Comparison of ENCODE assay signal across 15 mouse cellular contexts in genomic region chr11:90603066-90603465, GRCm38 (mm10).
"Had no signal": no experiment of that assay in that cellular context is flagged by ENCODE, and none has a peak within 500 bp of the region (broad histone marks: within the 10 kb centered on the region; RNA-seq: fewer than 3 reads in every experiment).

No protein-coding gene starts in this region.

- H3K27me3 ChIP-seq: neural tube, embryonic 15.5 days; stomach, embryonic 15.5 days had no signal

- H3K4me2 ChIP-seq: neural tube, embryonic 15.5 days; stomach, embryonic 15.5 days had no signal

- DNase-seq: retina, postnatal 1 day; right cerebral cortex, adult 18-20 months; right cerebral cortex, postnatal 14 days; right cerebral cortex, postnatal 25 days; right cerebral cortex, postnatal 4 days; spleen, adult 18-20 months; thymus, adult 18-20 months; thymus, adult 2 months; thymus, postnatal 14 days; thymus, postnatal 25 days; thymus, postnatal 36 days; thymus, postnatal 4 days had no signal

- H3K27ac ChIP-seq: neural tube, embryonic 15.5 days; stomach, embryonic 15.5 days; stomach, postnatal 0 days had no signal

- H3K9ac ChIP-seq: neural tube, embryonic 15.5 days; stomach, embryonic 15.5 days had no signal

- H3K4me3 ChIP-seq: neural tube, embryonic 15.5 days; stomach, embryonic 15.5 days had no signal

- H3K4me1 ChIP-seq: neural tube, embryonic 15.5 days; stomach, embryonic 15.5 days had no signal

- H3K9me3 ChIP-seq: neural tube, embryonic 15.5 days; stomach, embryonic 15.5 days had no signal
